Mouse (Mus musculus) kidney, embryonic 14.5 days (tissue): ENCODE data around the gene Myo18b. TPM values are rescaled to one million over a fixed set of nuclear protein-coding genes. Genes with fewer than 3 reads are reported as not detected.
A peak's percentile ranks its signal among the peaks of the same experiment; 100 is the strongest.

Experiments used
- ATAC-seq: fragments of 200-750 bp; cut with Nextera tagmentation; 2 replicates; pipeline ENCODE4 v1.8.0; 2017; ENCODE audit warnings: moderate number of reproducible peaks, mild to moderate bottlenecking, moderate TSS enrichment, moderate library complexity; ENCODE audit not compliant: low FRiP score, low TSS enrichment
- H3K27ac ChIP-seq: fragments of 300-500 bp; sonication (generic); 2 replicates; pipeline ENCODE4 v1.5.1; 2014; ENCODE audit warnings: low read depth, mild to moderate bottlenecking, low read length, moderate library complexity, mixed read lengths
- H3K27me3 ChIP-seq: fragments of 300-500 bp; sonication (generic); 2 replicates; pipeline ENCODE4 v1.6.1; 2014; ENCODE audit warnings: mild to moderate bottlenecking, low read length; ENCODE audit not compliant: control insufficient read depth, insufficient read depth
- H3K36me3 ChIP-seq: fragments of 300-500 bp; sonication (generic); 2 replicates; pipeline ENCODE4 v1.6.1; 2014; ENCODE audit warnings: low read length, mixed read lengths; ENCODE audit not compliant: control insufficient read depth, insufficient read depth
- H3K4me1 ChIP-seq: fragments of 300-500 bp; sonication (generic); 2 replicates; pipeline ENCODE4 v1.6.1; 2014; ENCODE audit warnings: low read length, mixed read lengths; ENCODE audit not compliant: control insufficient read depth, insufficient read depth
- H3K4me2 ChIP-seq: fragments of 300-500 bp; sonication (generic); replicated peaks from 2 replicates; pipeline ENCODE4 v1.6.1; 2014; ENCODE audit warnings: low read depth, mild to moderate bottlenecking, low read length
- H3K4me3 ChIP-seq: fragments of 300-500 bp; sonication (generic); 2 replicates; pipeline ENCODE4 v1.5.1; 2014; ENCODE audit warnings: mild to moderate bottlenecking, low read length
- H3K9ac ChIP-seq: fragments of 300-500 bp; sonication (generic); 2 replicates; pipeline ENCODE4 v1.6.1; 2014; ENCODE audit warnings: low read depth, mild to moderate bottlenecking, low read length, moderate library complexity
- H3K9me3 ChIP-seq: fragments of 300-500 bp; sonication (generic); 2 replicates; pipeline ENCODE4 v1.6.1; 2016; ENCODE audit warnings: low read length; ENCODE audit not compliant: control insufficient read depth
- WGBS: fragments of 180-500 bp; shearing (Covaris S2); extraction: QIAGEN DNeasy Blood & Tissue Kit; methylation state at CpG from one replicate; pipeline ENCODE4 v1.1.7; 2014; 5-methylcytosine and 5-hydroxymethylcytosine counted together
- polyA plus RNA-seq: library from polyadenylated mRNA; unstranded; fragments of >200 nt; fragmentation: Nextera tagmentation; extraction: Ambion mirVana; gene quantifications from 2 replicates; pipeline ENCODE4 v1.2.1, GENCODE M21; 2014

Myo18b gene
- polyA plus RNA-seq, 1 experiment from 2014 or later = 0.26 TPM

DNA sequence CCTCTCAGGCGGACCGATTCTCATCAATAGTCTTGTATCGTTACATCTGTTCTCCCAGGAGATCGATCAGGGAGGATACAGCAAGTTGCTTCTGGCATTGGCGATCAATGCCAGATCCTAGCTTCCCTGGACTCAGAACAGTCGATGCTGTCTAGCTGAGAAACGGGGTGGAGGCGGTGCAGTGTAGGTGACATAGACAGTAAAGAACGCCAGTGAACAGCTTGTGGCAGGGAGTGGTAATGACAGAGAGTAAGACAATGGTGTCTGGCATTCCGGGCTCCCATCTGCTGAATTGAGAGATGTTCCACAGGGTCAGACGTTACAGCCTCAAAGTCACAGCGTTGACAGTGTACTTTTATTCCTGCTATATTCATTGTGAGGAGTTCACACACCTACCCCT lies 155.5 kb downstream of the Myo18b start:
- H3K9me3 ChIP-seq = no peaks in the 10 kb centered on the region
- no peak overlapping the region for H3K9ac ChIP-seq
- 77% methylated on average over 12 of the region's 12 CpGs for WGBS
- peaks cover 3% of the 10 kb centered on the region; the same call in 1 of the 2 replicates for H3K4me1 ChIP-seq
- no peaks in the 10 kb centered on the region for H3K27me3 ChIP-seq
- no peak overlapping the region for H3K4me2 ChIP-seq
- no peaks in the 10 kb centered on the region for H3K36me3 ChIP-seq
- no peak overlapping the region for H3K4me3 ChIP-seq
- H3K27ac ChIP-seq = no peak overlapping the region
- no peak for ATAC-seq

DNA sequence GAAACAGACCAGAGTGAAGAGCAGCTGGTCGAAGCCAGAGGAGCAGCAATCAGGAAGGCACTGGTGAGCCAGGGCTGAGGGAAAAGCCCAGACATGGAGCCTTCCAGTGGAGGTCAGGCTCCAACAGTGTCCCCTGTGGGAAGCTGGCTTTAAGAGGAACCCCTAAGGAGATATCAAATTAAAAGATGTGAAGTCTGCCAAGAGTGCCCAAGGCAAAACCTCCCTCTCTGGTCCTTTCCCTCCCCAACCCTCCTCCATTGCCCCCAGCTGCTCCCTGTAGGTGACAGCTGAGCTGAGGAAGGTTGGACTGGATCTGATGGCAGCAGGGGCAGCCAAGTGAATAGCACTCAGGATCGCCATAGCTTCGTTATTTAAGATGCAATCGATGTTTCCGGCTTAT lies 161.1 kb downstream of the Myo18b start:
- 78% methylated on average over 5 of the region's 5 CpGs for WGBS
- ATAC-seq = no peak
- Histone ChIP-seq H3K4me1 (no peaks in the 10 kb centered on the region), H3K27me3 (no peaks in the 10 kb centered on the region), H3K4me3 (no peak overlapping the region), H3K9me3 (no peaks in the 10 kb centered on the region), H3K27ac (no peak overlapping the region), H3K4me2 (no peak overlapping the region), H3K36me3 (no peaks in the 10 kb centered on the region), H3K9ac (no peak overlapping the region)

DNA sequence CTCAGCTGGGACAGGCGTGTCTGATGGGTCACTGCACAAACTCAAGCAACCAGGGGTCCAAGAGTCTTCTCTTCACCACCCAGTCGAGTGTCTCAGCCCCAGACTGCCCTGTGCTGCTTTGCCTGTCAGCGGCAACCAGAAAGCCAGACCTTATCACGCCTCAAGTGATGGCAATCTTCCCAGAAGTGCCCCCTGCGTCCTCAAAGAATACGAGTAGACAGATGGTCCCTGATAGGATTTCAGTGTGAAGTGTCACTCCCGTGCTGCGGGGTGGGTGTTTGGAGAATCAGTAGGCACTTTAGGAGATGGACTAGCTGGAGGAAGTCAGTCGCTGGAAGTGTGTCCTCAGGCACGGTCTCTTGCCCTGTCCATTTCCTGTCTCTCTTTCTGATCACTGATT lies 165.6 kb downstream of the Myo18b start:
- Histone ChIP-seq H3K27ac (no peak overlapping the region), H3K4me2 (no peak overlapping the region), H3K9ac (no peak overlapping the region)

DNA sequence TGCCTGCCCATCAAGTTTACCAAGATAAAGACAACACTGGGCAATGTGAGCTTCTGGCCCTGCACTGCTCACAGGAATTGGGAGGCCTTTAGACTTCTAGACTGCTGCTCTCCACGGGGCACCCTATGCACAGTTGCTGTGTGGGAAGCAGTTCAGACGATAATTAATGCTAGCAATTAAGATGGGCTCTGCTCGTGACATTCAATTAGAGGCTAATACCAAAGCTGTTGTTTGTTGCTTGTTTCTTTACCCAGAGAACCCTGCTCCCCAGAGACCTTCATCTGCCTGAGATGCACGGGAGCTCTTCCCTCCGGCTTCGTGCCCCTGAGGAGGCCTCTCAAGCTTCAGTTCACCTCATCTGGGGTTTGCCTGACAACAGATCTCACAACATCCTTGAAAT lies 167.7 kb downstream of the Myo18b start:
- Histone ChIP-seq H3K4me1 (no peaks in the 10 kb centered on the region), H3K27ac (no peak overlapping the region), H3K4me2 (no peak overlapping the region), H3K36me3 (no peaks in the 10 kb centered on the region), H3K4me3 (no peak overlapping the region), H3K27me3 (no peaks in the 10 kb centered on the region), H3K9ac (no peak overlapping the region), H3K9me3 (no peaks in the 10 kb centered on the region)
- ATAC-seq = no peak
- 68% methylated on average over 6 of the region's 6 CpGs for WGBS

More for the DNA sequence above, 165.6 kb downstream of the Myo18b start:
- Histone ChIP-seq H3K9me3 (no peaks in the 10 kb centered on the region), H3K4me3 (no peak overlapping the region), H3K27me3 (no peaks in the 10 kb centered on the region), H3K36me3 (no peaks in the 10 kb centered on the region), H3K4me1 (no peaks in the 10 kb centered on the region)
- 14% methylated on average over 10 of the region's 10 CpGs for WGBS
- ATAC-seq = no peak

DNA sequence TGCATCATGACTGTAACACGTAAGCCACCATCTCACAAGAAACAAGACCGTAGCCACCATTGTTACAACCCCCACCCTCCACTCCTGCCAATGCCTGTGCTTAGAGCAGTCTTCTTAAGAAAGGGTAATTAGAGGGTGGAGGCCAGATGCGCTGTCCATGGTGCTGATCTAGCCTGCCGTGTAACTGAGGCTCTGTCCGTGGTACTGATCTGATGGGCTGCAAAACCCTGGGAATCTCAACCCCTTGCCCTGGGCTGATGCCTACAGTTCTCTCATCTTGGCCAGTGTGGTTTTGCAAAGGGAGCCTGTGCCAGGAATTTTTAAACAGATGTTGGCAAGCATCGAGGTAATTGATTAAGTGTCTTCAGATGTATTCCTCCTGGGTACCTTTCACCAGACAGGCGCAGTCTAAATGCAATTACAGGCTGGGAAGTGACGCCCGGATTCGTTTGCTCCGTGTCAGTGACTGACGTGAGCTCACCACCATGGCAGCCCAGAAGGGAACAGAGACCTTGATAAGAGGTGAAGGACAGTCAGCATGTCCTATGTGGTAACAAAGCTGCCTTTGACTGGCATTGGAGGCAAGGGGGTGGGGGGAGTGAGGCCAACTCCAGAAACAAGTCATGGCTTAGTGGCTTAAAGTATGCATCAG lies 177.4 kb downstream of the Myo18b start:
- 47% methylated on average over 12 of the region's 12 CpGs for WGBS
- Histone ChIP-seq H3K9me3 (no peaks in the 10 kb centered on the region), H3K4me3 (no peak overlapping the region), H3K27ac (no peak overlapping the region), H3K27me3 (no peaks in the 10 kb centered on the region), H3K36me3 (no peaks in the 10 kb centered on the region), H3K4me1 (no peaks in the 10 kb centered on the region), H3K4me2 (no peak overlapping the region), H3K9ac (no peak overlapping the region)
- peak; percentile 43; the same call in 1 of the 2 replicates for ATAC-seq

DNA sequence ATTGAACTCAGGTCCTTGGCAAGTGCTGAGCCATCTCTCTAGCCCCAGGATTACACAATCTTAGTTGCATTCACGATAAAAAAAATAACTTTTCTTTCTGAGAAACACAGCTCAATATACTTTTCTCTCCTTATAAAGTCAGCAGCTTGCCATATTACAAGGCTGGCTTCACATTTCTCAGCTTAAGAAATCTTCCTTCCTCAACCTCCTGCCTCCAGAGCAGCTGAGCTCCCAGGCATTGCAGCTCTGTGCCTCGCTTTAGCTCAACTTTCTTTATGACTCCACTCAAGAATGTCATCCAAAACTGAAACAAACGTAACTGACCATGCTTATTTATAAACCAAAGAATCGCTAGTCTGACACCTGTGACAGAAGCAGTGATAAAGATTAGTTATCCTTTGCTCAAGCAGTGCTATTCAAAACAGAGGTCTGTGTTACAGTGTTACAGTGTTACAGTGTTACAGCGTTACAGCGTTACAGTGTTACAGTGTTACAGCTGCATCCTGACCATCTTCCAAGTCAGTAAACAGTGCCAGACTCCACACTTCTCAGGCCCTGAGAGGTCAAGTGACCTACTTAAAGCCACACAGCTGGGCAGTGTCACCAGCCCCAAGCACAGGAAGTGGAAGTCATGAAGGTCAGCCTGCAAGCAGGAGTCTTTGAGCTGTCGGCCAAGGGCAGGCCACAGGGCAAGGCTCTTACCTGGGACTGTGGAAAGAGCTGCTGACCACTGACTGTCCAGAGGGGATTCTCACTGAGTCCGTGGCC lies 181.3 kb downstream of the Myo18b start:
- H3K27ac ChIP-seq = no peak overlapping the region
- no peaks in the 10 kb centered on the region for H3K4me1 ChIP-seq
- H3K9ac ChIP-seq = no peak overlapping the region
- H3K4me3 ChIP-seq = no peak overlapping the region
- no peak overlapping the region for H3K4me2 ChIP-seq
- ATAC-seq = no peak
- 31% methylated on average over 8 of the region's 8 CpGs for WGBS
- no peaks in the 10 kb centered on the region for H3K36me3 ChIP-seq
- no peaks in the 10 kb centered on the region for H3K27me3 ChIP-seq
- H3K9me3 ChIP-seq = no peaks in the 10 kb centered on the region

DNA sequence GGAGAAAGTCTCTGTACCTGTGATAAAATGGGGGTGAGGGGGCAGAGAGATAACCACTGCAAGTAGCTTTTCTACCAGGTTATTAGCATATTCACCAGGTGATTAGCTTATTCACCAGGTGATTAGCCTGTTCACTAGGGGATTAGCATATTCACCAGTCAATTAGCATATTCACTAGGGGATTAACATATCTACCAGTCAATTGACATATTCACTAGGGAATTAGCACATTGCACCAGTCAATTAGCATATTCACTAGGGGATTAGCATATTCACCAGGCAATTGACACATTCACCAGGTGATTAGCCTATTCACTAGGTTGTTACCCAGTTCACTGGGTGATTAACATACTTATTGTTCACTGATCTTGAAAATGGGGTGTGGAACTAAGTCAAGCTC lies 186.3 kb downstream of the Myo18b start:
- H3K4me2 ChIP-seq = no peak overlapping the region
- H3K27me3 ChIP-seq = no peaks in the 10 kb centered on the region; the same call in 1 of the 2 replicates
- H3K9ac ChIP-seq = no peak overlapping the region
- H3K4me3 ChIP-seq = no peak overlapping the region
- ATAC-seq = no peak
- no peaks in the 10 kb centered on the region for H3K9me3 ChIP-seq
- H3K4me1 ChIP-seq = no peaks in the 10 kb centered on the region
- no peak overlapping the region for H3K27ac ChIP-seq
- H3K36me3 ChIP-seq = no peaks in the 10 kb centered on the region

DNA sequence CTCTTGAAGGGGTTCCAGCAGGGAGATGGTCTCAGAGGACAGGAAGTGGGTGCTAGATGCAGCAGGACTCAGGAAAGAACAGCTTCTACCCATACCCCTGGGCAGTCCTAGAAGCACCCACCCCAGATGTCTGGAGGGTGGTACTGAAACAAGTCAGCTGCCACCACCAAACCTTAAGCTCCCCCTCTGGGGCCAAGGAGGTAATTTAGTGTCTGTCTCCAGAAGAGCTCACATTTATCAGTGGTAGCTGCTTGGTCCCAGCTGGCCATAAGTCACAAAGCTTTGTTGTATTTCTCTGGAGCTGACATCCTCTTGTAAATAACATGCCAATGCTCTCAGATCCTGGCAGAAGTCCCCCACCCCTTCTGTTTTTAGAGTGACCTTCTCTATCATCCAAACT lies 187.7 kb downstream of the Myo18b start:
- H3K4me3 ChIP-seq = no peak overlapping the region
- no peaks in the 10 kb centered on the region for H3K9me3 ChIP-seq
- H3K36me3 ChIP-seq = no peaks in the 10 kb centered on the region
- H3K4me2 ChIP-seq = no peak overlapping the region
- no peaks in the 10 kb centered on the region for H3K4me1 ChIP-seq
- ATAC-seq = no peak
- no peaks in the 10 kb centered on the region; the same call in 1 of the 2 replicates for H3K27me3 ChIP-seq
- no peak overlapping the region for H3K27ac ChIP-seq
- H3K9ac ChIP-seq = no peak overlapping the region

DNA sequence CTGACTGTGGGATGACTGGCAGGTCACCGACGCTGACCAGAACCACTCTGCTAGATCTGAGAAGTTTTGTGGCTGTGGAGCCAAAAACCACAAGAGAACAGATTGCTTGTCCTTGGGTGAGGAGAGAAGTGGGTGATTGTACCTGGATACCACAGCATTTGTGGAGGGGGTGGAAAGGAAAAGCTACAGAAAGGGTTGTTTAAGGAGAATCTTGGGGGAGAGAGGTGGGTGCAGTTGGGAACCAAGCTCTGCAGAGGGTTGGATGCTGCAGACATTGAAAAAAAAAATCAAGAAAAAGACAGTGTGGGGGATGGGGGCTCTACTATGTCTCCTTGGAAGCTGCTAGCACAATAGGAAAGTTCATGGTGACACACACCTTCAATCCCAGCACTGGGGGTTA lies 188.7 kb downstream of the Myo18b start:
- no peak overlapping the region for H3K4me3 ChIP-seq
- H3K4me2 ChIP-seq = no peak overlapping the region
- ATAC-seq = no peak
- WGBS = 80% methylated on average over 2 of the region's 2 CpGs
- no peaks in the 10 kb centered on the region; the same call in 1 of the 2 replicates for H3K27me3 ChIP-seq
- no peaks in the 10 kb centered on the region for H3K4me1 ChIP-seq
- no peaks in the 10 kb centered on the region for H3K9me3 ChIP-seq
- H3K27ac ChIP-seq = no peak overlapping the region
- H3K9ac ChIP-seq = no peak overlapping the region
- H3K36me3 ChIP-seq = no peaks in the 10 kb centered on the region
